Mouse (Mus musculus) cerebellum, adult 9-10 months (tissue): ENCODE measurements around the gene Olfr231.

Experiments used
- DNase-seq: peaks from one replicate; pipeline ENCODE4 v3.0.0; 2022

Gene Olfr231

GRCm38 (mm10) chr1:174121062-174121461 lies at the start of gene Olfr231:
Gene Olfr231 (minus strand): TSS chr1:174121162.
- no peak for DNase-seq

GRCm38 (mm10) chr1:174169024-174169423 lies 48.1 kb upstream of the Olfr231 start:
- DNase-seq = no peak

GRCm38 (mm10) chr1:174159095-174159494 lies 38.1 kb upstream of the Olfr231 start:
- no peak for DNase-seq

GRCm38 (mm10) chr1:174158512-174158911 lies 37.5 kb upstream of the Olfr231 start:
- no peak for DNase-seq

GRCm38 (mm10) chr1:174157622-174158021 lies 36.7 kb upstream of the Olfr231 start:
- DNase-seq = no peak

- DNase-seq = no peak
Measured at GRCm38 (mm10) chr1:174155333-174155732, 34.4 kb upstream of the Olfr231 start, which contains the start of gene Olfr420. Gene Olfr420 (plus strand): TSS chr1:174155633.

GRCm38 (mm10) chr1:174149289-174149688 lies 28.3 kb upstream of the Olfr231 start:
- no peak for DNase-seq

- DNase-seq = no peak
Measured at GRCm38 (mm10) chr1:174146696-174147095, 25.7 kb upstream of the Olfr231 start.

GRCm38 (mm10) chr1:174141384-174141783 lies 20.4 kb upstream of the Olfr231 start:
- DNase-seq = no peak

GRCm38 (mm10) chr1:174131999-174132398 lies 11.0 kb upstream of the Olfr231 start:
- no peak for DNase-seq

- DNase-seq = no peak
Measured at GRCm38 (mm10) chr1:174131217-174131616, 10.3 kb upstream of the Olfr231 start, which contains the start of gene Olfr424. Gene Olfr424 (plus strand): TSS chr1:174131517.

- DNase-seq = no peak
Measured at GRCm38 (mm10) chr1:174103735-174104134, 17.2 kb downstream of the Olfr231 start.

- no peak for DNase-seq
Measured at GRCm38 (mm10) chr1:174096591-174096990, 24.4 kb downstream of the Olfr231 start, which contains the start of gene Olfr427. Gene Olfr427 (plus strand): TSS chr1:174096891.

- no peak for DNase-seq
Measured at GRCm38 (mm10) chr1:174084031-174084430, 36.9 kb downstream of the Olfr231 start, which contains the start of gene Olfr429. Gene Olfr429 (plus strand): TSS chr1:174084331.

- DNase-seq = no peak
Measured at GRCm38 (mm10) chr1:174066305-174066704, 54.7 kb downstream of the Olfr231 start, which contains the start of gene Olfr430. Gene Olfr430 (plus strand): TSS chr1:174066605.
